Mouse (Mus musculus) limb, embryonic 11.5 days (tissue): ENCODE measurements at regions not wholly inside any gene's neighbourhood (a gene's known extent, or its start where the extent isn't known, plus 50 kb on each side); places are given as distances from the start of the nearest gene placed in this dataset.

Experiments used
- ATAC-seq: fragments of 200-750 bp; cut with Nextera tagmentation; 2 replicates; pipeline ENCODE4 v1.8.0; 2017; ENCODE audit warnings: low read depth; ENCODE audit not compliant: insufficient number of reproducible peaks, low FRiP score, low TSS enrichment
- DNase-seq: peaks from one replicate; pipeline ENCODE4 v3.0.0-alpha.2; 2015; ENCODE audit warnings: low spot score
- H3K27ac ChIP-seq: fragments of 300-500 bp; sonication (generic); replicated peaks from 2 replicates; pipeline ENCODE4 v1.5.1; 2014; ENCODE audit warnings: low read depth, mild to moderate bottlenecking, low read length
- H3K27me3 ChIP-seq: fragments of 300-500 bp; sonication (generic); 2 replicates; pipeline ENCODE4 v1.6.1; 2014; ENCODE audit warnings: mild to moderate bottlenecking, low read length, mixed read lengths; ENCODE audit not compliant: control insufficient read depth, insufficient read depth
- H3K36me3 ChIP-seq: fragments of 300-500 bp; sonication (generic); 2 replicates; pipeline ENCODE4 v1.6.1; 2014; ENCODE audit warnings: mild to moderate bottlenecking, low read length, moderate library complexity, mixed read lengths; ENCODE audit not compliant: control insufficient read depth, insufficient read depth
- H3K4me1 ChIP-seq: fragments of 300-500 bp; sonication (generic); 2 replicates; pipeline ENCODE4 v1.6.1; 2014; ENCODE audit warnings: low read length, mixed read lengths; ENCODE audit not compliant: control insufficient read depth, insufficient read depth
- H3K4me2 ChIP-seq: fragments of 300-500 bp; sonication (generic); 2 replicates; pipeline ENCODE4 v1.6.1; 2014; ENCODE audit warnings: low read depth, mild to moderate bottlenecking, moderate library complexity; ENCODE audit not compliant: severe bottlenecking
- H3K4me3 ChIP-seq: fragments of 300-500 bp; sonication (generic); 2 replicates; pipeline ENCODE4 v1.5.1; 2014; ENCODE audit warnings: low read depth, low read length
- H3K9ac ChIP-seq: fragments of 300-500 bp; sonication (generic); 2 replicates; pipeline ENCODE4 v1.6.1; 2014; ENCODE audit warnings: mild to moderate bottlenecking, low read length
- H3K9me3 ChIP-seq: fragments of 300-500 bp; sonication (generic); 2 replicates; pipeline ENCODE4 v1.6.1; 2016; ENCODE audit warnings: low read length; ENCODE audit not compliant: control insufficient read depth
- WGBS: fragments of 180-500 bp; shearing (Covaris S2); extraction: QIAGEN DNeasy Blood & Tissue Kit; methylation state at CpG from one replicate; pipeline ENCODE4 v1.1.7; 2014; 5-methylcytosine and 5-hydroxymethylcytosine counted together

- no peak overlapping the region for H3K9ac ChIP-seq
- H3K27ac ChIP-seq, result no peak overlapping the region
- H3K27me3 ChIP-seq, result no peaks in the 10 kb centered on the region
- ATAC-seq (no peak), DNase-seq (peak; percentile 36)
- no peak overlapping the region for H3K4me2 ChIP-seq
- H3K36me3 ChIP-seq, result no peaks in the 10 kb centered on the region
- no peak overlapping the region for H3K4me3 ChIP-seq
- H3K9me3 ChIP-seq, result no peaks in the 10 kb centered on the region
- H3K4me1 ChIP-seq, result no peaks in the 10 kb centered on the region
- WGBS, result 66% methylated on average over 5 of the region's 5 CpGs
These were observed 53.0 kb downstream of the Gm12689 start for GRCm38 (mm10) chr4:99348674-99349073.

GRCm38 (mm10) chr4:99353122-99353774 is 57.5 kb downstream of the Gm12689 start:
- WGBS, result 35% methylated on average over 8 of the region's 8 CpGs
- no peak for DNase-seq
- no peak overlapping the region for H3K27ac ChIP-seq

GRCm38 (mm10) chr4:99354241-99354640 is 58.5 kb downstream of the Gm12689 start:
- no peaks in the 10 kb centered on the region for H3K27me3 ChIP-seq
- no peak overlapping the region for H3K4me2 ChIP-seq
- ATAC-seq, result no peak

More at GRCm38 (mm10) chr4:99353122-99353774, 57.5 kb downstream of the Gm12689 start:
- Histone ChIP-seq H3K4me3 (no peak overlapping the region), H3K9me3 (no peaks in the 10 kb centered on the region), H3K36me3 (no peaks in the 10 kb centered on the region), H3K27me3 (no peaks in the 10 kb centered on the region), H3K9ac (no peak overlapping the region), H3K4me2 (no peak overlapping the region), H3K4me1 (peaks cover 3% of the 10 kb centered on the region; the same call in 1 of the 2 replicates)
- no peak for ATAC-seq

GRCm38 (mm10) chr4:99354835-99355234 is 59.1 kb downstream of the Gm12689 start:
- DNase-seq, result no peak
- Histone ChIP-seq H3K27me3 (no peaks in the 10 kb centered on the region), H3K4me2 (no peak overlapping the region), H3K27ac (no peak overlapping the region), H3K9me3 (no peaks in the 10 kb centered on the region), H3K4me3 (no peak overlapping the region), H3K9ac (no peak overlapping the region), H3K36me3 (no peaks in the 10 kb centered on the region), H3K4me1 (peaks cover 3% of the 10 kb centered on the region; the same call in 1 of the 2 replicates)
- ATAC-seq, result no peak
- 56% methylated on average over 9 of the region's 9 CpGs for WGBS

More at GRCm38 (mm10) chr4:99354241-99354640, 58.5 kb downstream of the Gm12689 start:
- no peak overlapping the region for H3K27ac ChIP-seq
- H3K4me3 ChIP-seq, result no peak overlapping the region
- 59% methylated on average over 16 of the region's 17 CpGs for WGBS
- no peak for DNase-seq
- H3K9me3 ChIP-seq, result no peaks in the 10 kb centered on the region
- no peak overlapping the region for H3K9ac ChIP-seq
- H3K36me3 ChIP-seq, result no peaks in the 10 kb centered on the region
- peaks cover 3% of the 10 kb centered on the region; the same call in 1 of the 2 replicates for H3K4me1 ChIP-seq

GRCm38 (mm10) chr4:99368036-99368435 is 72.3 kb downstream of the Gm12689 start:
- no peaks in the 10 kb centered on the region for H3K4me1 ChIP-seq
- DNase-seq (no peak), ATAC-seq (no peak)
- H3K36me3 ChIP-seq, result no peaks in the 10 kb centered on the region
- WGBS, result 94% methylated on average over 9 of the region's 9 CpGs
- no peak overlapping the region for H3K27ac ChIP-seq
- no peak overlapping the region for H3K4me3 ChIP-seq
- H3K4me2 ChIP-seq, result no peak overlapping the region
- H3K27me3 ChIP-seq, result no peaks in the 10 kb centered on the region
- no peak overlapping the region for H3K9ac ChIP-seq
- no peaks in the 10 kb centered on the region for H3K9me3 ChIP-seq

DNA sequence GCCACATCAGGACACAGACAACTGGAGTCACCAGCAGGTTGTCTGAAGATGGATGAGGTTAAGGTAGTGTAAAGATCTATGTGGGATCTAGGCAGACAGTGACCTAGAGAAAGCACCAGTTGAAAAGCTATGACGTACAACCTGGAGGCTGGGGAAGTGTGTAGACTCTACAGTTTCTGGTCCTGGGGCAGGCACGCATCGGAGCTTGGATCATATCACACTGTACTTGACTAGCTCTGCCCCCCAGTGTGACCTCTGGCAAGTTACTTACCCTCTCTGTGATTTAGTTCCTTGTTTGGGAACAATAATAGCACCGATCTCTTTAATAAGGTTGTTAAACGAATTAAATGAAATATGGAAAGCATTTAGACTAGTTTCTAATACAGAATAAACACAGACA is 75.5 kb downstream of the Gm12689 start:
- no peaks in the 10 kb centered on the region for H3K27me3 ChIP-seq
- ATAC-seq (no peak), DNase-seq (no peak)
- H3K9ac ChIP-seq, result no peak overlapping the region
- no peak overlapping the region for H3K27ac ChIP-seq
- no peaks in the 10 kb centered on the region for H3K36me3 ChIP-seq
- H3K4me2 ChIP-seq, result no peak overlapping the region
- no peak overlapping the region for H3K4me3 ChIP-seq
- WGBS, result 85% methylated on average over 5 of the region's 5 CpGs
- H3K4me1 ChIP-seq, result peaks cover 3% of the 10 kb centered on the region; the same call in 1 of the 2 replicates
- H3K9me3 ChIP-seq, result no peaks in the 10 kb centered on the region

GRCm38 (mm10) chr4:99376171-99376570 is 80.5 kb downstream of the Gm12689 start:
- no peaks in the 10 kb centered on the region for H3K27me3 ChIP-seq
- whole genome bisulfite sequencing, result 4% methylated on average over 1 of the region's 1 CpGs
- no peak overlapping the region for H3K4me3 ChIP-seq
- H3K27ac ChIP-seq, result no peak overlapping the region
- no peak overlapping the region for H3K4me2 ChIP-seq
- H3K36me3 ChIP-seq, result no peaks in the 10 kb centered on the region
- H3K9me3 ChIP-seq, result no peaks in the 10 kb centered on the region
- no peak for DNase-seq
- no peak overlapping the region for H3K9ac ChIP-seq
- ATAC-seq, result no peak
- H3K4me1 ChIP-seq, result peaks cover 3% of the 10 kb centered on the region; the same call in 1 of the 2 replicates

DNA sequence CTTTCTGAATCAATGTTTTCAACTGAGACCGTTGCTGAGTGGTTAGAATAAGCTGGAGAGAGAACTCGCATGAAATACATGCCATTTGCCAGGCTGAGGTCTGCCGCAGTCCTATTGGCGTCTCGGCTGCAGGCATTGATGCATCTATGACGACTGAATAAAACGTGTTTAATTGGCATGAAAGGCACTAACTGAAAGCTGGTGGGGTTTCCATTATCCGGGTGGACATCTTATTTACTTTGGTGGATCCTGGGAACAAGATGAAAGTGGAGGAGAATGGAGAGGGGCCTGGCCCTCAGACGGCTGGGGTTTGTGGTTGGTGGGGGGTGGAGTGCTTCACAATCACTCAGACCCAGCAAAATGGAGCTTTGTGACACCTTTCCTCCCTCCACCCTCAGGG is 81.2 kb downstream of the Gm12689 start:
- H3K27ac ChIP-seq, result no peak overlapping the region
- WGBS, result 30% methylated on average over 9 of the region's 9 CpGs

DNA sequence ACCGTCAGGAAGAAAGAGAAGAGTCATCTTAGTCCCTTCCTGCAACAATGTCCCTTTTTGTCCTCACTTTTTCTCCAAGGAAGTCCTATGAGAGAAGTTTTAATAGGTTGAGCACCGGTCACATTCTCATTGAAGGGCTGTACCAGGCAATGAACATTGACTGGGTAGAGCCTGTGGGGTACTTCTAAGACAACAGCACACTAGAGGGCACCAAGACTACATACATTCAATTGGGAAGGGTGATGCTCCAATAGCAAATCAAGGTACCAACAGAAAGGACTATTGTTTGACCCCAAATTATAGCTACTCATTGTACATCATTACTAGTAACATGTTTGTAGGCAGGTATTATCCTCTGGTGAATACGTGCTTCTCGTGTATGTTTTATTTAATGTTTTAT is 84.3 kb downstream of the Gm12689 start:
- Histone ChIP-seq H3K36me3 (no peaks in the 10 kb centered on the region), H3K4me1 (peaks cover 3% of the 10 kb centered on the region; the same call in 1 of the 2 replicates), H3K27ac (no peak overlapping the region), H3K4me3 (no peak overlapping the region), H3K4me2 (no peak overlapping the region), H3K9me3 (no peaks in the 10 kb centered on the region), H3K9ac (no peak overlapping the region), H3K27me3 (no peaks in the 10 kb centered on the region)
- no peak for DNase-seq
- no peak for ATAC-seq
- 92% methylated on average over 4 of the region's 4 CpGs for WGBS

More for the DNA sequence above, 81.2 kb downstream of the Gm12689 start:
- no peak for ATAC-seq
- peaks cover 3% of the 10 kb centered on the region; the same call in 1 of the 2 replicates for H3K4me1 ChIP-seq
- no peaks in the 10 kb centered on the region for H3K27me3 ChIP-seq
- H3K4me3 ChIP-seq, result no peak overlapping the region
- no peak overlapping the region for H3K4me2 ChIP-seq
- H3K9me3 ChIP-seq, result no peaks in the 10 kb centered on the region
- no peak for DNase-seq
- no peaks in the 10 kb centered on the region for H3K36me3 ChIP-seq
- no peak overlapping the region for H3K9ac ChIP-seq
